Mouse (Mus musculus): Measurements from ENCODE around the gene Map7.
A peak's percentile ranks its signal among the peaks of the same experiment; 100 is the strongest.

The Map7 gene

DNA sequence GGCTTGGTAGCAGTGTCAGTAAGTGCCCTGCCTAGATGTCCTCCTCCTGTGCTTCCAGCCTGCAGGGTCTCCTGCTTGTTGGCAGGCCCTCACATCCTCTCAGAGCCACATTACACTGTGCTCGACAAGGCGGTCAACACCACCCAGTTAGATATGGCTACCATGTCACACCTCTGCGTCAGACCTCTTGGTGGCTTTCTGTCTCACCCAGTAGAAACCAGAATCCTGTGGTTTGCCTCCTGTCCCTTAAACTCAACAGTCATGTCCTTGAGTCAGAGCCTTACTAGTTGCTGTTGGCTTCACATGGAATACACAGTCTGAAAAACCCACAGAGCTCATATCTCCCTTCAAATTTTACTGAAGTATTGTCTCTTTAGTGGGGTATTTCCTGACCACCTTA is 87.4 kb downstream of the Map7 start:
- DNase-seq, result no peak

DNA sequence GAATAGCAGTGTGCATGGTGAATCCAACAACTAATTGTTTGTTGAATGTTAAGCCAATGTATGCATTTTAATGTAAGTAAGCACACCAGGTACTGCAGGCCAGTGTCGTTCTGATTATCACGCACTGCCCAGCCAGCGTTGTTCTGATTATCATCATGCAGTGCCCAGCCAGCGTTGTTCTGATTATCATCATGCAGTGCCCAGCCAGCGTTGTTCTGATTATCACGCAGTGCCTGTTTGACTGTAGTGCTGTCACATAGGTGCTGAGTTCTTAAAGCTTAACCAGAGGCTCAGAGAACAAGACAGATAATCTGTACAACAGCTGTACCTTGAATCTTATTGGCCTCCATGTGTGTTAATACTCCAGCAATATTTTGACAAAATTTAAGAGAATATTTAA is 88.0 kb downstream of the Map7 start:
- no peak for DNase-seq

DNA sequence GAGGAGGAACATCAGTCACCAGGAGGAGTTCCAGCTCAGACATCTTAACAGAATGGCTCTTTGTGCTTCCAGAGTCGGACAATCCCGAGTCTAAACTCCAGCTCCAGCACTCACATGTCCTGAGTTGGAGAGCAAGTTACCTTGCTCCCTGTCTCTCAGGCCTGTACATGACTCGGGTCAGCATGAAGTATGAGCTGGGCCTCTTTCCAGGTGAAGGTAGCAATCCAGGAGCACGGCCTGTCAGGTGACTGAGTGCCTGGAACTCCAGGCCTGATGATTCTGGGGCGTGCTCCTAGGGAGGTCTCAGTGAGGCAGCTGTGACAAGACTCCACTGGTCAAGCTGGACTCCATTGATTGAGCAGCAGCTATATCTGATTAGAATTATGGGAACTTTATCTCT is 90.0 kb downstream of the Map7 start:
- DNase-seq, result no peak

DNA sequence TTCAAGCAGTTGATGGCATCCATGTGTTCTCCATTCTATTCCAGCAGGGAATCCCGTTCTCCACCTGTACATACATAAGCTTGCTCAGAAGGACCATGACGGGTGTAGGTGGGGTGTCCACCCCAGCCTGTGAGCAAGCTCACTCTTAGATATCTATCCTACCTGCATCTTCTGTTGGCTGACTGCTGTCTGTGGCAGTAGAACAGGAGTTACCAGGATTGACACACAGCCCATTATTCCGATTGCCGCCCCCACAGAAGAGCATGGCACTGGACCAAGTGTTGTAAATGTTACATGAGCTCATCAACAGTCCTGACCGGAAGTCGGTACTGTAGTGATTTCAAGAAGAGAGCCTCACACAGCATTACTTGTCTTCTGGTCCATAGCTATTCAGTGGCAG is 92.6 kb downstream of the Map7 start:
- peak; percentile 27 for DNase-seq

DNA sequence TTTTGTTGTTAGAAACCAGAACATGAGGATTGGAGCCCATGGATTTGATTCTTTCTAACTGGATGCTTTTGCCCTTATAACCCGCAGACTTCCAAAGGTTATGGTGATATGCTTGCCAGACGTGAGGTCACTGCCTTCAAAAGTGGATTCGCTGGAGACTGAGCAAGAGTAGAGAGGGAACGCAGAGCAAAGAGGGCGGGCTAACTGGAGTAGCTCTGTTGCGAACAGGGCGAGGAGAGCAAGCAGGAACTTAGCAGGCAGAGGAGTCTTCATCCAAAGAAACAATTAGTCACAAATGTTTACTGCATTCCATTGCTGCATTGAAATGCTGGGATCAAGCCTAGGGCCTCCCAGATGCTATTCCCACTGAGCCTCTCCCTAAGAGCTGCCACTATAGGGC is 95.0 kb downstream of the Map7 start:
- no peak for DNase-seq

DNA sequence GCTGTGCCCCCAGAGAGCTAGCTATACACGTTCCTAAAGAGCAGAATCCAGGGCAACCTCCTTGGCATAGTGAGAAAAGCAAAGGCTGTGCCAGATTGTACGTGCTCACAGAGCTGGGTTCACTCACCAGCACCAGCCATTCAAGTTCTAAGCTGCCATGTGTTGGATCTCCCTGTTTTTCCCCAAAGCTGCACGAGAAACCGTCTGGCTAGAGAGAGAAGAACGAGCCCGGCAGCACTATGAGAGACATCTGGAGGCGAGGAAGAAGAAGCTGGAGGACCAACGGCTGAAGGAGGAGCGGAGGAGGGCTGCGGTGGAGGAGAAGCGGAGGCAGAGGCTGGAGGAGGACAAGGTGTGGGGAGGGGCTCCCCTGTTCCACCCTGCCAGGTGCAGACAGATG is 96.8 kb downstream of the Map7 start:
- DNase-seq, result no peak

DNA sequence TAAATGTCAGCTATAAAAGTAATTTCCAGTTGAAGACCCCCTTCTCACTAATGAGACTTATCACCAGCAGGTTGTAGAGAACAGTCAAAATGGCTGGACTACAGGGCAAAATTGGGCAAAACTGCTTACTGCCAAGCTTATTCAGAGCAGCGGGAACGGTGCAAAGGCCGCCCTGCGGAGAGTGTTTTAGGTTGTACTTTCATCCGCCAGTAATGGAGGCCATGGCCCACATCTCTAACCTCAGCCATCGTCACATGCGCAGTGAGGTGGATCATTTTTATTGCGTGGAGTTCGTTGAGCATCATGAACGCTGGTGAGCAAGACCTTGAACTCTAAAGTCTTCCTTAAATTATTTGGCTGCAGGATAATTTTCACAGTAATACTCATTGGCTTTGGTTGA is 100.8 kb downstream of the Map7 start:
- no peak for DNase-seq

DNA sequence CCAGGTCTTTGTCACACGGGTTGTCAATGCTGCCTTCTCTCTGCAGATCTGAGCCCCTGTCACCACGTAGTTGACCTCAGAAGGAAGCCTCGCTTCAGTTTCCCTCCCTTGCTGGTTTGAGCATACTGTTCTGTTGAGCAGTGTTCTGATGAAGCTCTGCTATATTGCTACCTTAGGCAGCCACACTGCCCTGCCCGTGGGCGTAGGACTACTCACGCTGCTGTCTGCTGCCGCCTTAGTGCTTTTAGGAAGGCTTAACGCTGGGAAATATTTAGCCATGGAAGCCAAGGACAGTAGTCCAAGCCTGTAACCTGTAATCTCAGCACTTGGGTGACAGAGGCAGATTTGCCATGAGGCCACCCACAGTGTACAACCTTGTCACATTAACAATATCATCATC is 107.3 kb downstream of the Map7 start:
- no peak for DNase-seq

DNA sequence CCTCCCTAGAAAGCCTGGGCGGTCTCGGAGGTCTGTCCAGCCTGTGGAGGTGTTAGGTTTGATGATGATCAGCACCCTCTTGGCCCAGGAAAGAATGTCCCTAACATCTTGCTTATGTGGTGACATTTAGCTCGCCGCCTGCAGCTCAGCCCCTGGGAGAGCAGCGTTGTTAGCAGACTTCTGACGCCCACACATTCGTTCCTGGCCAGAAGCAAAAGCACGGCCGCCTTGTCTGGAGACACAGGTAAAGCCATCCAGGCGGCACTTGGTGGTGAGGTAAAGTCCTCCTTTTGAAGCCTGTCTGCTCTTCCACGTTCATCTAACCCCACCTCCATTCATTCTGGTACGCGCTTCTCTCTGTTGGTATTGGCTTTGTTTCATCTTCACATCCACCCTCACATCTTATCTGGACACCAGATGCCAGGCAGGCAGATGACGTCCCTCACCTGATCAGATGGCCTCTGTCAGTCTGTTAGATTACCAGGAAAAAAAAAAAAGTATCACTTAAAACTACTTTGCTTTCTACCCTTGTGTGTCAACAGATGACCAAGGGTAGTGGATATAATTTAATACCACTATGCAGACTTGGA is 108.9 kb downstream of the Map7 start:
- DNase-seq, result no peak

DNA sequence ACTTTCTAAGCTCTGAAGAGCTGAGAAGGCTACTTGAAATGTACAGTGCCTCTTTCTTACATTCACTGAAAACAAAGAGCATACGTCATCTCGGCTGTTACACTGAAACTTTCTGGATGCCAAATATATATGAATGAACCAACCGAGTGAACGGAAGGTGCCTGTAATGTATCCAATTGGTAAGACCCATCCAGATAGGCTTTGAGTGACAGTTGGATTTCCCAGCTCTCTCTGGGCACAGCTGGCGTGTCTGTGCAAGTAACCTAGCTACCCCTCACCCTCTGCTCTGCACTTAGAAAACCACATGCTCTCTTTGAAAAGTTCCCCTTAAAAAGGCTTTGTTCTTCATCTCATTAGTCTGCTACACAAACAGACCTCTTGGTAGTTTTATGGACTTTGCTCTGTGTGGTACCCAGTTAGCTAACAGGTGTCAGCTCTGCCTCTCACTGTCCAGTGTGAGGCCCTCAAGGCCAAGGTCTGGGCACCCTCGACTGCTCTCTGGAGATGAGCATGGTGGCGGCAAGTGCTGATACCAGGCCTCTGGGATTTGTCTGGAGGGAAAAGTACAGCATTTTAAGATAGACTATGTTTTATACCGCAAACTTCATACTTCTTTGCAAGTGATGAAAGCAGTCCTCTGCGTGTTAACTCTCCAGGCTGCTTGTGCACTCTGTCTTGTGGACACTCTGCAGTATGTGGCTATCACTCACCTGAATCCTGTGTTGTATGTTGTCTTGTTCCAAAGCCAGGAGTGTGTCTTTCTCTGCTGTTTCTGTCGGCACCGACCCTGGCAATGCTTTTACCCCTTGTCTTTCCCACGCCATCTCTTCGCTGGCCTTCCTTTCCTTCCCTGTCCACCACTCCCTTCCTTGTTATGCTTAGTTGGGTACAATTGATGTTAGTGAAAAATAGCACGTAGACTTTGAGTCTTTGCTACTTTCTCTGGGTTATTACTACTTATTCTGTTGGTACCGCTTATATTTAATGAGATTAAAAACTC is 109.8 kb downstream of the Map7 start:
- DNase-seq, result no peak

DNA sequence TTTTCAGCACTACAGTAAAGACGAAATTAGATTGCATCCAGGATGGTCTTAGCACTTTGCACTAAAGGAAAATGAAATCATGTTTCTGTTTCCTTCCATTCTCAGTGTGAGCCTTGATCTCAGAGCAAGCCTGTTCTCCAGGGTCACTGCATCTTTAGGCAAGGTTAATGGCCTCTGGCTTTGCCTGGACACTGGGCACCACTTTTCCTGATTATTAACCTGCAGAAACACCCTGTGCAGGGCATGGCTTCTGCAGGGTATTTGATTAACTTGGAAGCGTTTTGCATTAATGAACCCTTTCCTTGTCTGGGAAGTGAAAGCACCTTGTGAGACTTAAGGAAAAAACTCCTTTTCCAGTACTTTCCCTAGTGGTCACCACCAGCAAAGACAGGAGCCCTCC is 111.2 kb downstream of the Map7 start:
- no peak for DNase-seq

DNA sequence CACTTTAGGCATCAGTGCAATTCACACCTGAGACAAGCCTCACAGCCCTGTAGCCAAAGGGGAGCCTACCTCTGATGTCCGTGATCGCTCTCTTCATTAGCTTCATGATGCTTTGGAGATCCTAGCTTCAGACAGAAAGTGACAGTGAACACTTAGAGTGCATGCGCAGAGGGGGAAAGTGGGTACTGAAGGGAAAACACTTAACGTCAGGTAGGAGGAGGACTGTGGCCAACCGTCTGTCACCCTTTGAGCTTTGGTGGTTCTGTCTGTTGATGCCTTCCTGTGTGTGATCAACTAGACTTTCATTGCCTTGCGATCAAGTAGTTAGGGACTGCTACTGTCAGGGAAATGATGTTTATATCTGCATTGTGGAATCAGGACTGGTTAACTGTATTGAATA is 114.6 kb downstream of the Map7 start:
- no peak for DNase-seq

DNA sequence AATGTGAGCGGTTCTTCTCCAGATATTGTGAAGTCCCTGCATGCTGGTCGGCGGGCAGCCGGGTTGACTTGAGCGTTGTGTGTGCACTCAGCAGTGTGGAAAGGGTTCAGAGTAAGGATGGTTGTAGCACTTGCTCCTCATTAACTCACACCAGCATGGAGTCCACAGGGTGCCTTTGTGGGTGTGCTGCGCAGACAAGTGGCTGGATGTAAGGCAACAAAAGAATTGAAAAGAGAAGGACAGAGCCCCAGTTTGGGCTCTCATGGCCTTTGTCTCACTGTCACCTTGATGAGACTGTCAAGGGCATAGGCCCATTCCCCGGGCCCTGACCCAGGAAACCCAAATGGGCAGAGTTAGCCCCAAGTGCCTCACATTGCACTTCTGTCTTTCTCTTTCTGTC is 116.2 kb downstream of the Map7 start:
- no peak for DNase-seq

DNA sequence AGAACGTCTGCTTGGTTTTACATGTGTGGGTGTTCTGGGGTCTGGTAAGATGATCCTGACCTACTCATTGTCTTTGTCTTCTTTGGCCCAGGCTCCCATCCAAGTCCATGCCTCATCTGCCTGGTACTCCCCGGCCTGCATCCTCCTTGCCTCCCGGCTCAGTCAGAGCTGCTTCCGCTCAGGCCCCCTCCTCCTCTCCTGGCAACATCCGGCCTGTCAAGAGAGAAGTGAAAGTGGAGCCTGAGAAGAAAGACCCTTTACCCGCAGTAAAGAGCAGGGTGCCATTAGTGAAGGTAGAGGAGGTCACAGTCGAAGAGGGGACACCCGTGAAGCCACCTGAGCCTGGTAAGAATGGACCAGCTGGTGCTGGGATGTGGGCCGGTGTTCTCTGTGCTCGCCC is 118.8 kb downstream of the Map7 start:
- DNase-seq, result no peak

DNA sequence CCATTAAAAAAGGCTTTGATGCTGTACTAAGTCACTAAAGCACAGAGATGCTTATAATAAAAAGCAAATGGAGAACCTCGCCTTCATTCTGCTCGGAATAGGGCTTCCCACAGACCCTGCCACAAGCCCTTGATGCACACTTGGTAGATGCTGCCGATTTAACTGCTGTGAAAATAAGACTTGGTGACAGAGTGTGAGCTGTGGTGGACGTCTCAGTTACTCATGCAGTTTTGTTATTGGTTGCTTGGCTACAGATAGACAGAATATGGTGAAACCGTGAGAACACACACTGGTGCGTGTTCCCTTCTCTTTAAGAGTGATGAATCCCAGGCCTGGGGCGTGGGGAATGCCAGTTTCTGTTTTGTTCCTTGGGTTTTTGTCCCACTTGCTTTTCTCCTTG is 120.7 kb downstream of the Map7 start:
- DNase-seq, result no peak

DNA sequence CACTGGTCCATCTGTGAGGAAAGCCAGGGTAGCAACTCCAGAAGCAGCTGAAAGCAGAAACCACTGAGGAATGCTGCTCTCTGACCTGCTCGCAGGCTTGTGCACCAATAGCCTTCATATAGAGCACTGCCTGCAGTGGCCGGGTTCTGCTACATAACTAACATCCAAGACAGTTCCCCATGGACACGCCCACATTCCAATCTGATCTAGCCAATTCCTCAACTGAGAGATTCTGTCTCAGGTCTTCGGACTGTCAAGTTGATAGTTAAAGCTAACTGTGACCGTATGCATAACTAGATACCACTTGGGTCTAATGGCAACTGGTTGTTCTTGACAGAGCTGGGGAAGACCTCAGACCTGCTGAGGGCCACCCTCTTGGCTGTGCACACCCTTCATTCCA is 124.1 kb downstream of the Map7 start:
- DNase-seq, result no peak

DNA sequence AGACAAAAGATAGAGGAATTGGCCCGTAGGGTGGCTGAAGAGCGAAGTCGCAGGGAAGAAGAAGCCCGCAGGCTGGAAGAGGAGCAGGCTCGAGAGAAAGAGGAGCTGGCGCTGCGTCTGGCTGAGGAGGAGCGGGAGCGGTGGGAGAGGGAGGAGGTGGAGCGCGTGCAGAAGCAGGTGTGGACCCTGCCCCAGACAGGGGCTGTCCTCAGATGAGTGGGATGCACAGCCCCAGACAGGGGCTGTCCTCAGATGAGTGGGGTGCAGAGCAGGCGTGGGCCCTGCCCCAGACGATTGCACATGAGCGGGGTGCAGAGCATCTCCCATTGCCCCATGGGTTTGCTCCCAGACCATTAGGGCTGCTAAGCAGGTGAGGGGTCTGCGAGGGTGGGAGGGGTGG is 125.0 kb downstream of the Map7 start:
- no peak for DNase-seq

DNA sequence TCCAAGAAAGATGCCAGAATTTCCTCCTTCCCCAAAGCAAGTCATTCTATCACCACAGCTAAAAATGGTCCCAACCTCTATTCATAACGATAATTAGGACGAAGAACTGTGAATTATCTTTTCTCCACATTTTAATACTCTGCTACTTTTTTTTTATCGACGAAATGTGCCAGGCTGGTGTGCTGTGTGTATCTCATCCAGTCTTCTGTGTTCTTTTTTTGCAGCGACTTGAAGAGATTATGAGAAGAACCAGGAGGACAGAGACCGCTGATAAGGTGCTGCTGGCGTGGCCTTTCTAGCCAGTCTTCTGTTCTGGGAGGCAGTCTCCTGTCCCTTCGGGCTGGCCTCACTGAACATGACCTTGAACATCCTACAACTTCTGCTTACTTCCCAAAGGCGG is 125.8 kb downstream of the Map7 start:
- DNase-seq, result no peak

DNA sequence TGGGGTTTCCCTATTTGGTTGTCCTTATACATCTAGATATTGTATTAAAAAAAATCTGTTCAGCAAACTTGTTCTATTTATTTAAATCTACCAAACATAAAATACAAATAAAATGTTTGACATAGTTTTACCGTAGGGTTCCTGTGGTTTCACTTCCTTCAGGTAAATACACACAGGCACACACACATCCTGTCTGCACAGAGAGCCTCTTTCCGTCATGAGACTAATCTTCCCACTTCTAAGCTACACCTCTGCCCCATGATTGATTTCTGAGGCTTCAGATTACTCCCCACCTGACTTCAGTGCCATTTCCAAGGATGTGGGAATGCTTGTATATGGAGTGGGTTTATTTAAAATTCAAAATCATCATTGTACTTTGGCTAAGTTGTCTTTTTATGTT is 133.2 kb downstream of the Map7 start:
- DNase-seq, result no peak

DNA sequence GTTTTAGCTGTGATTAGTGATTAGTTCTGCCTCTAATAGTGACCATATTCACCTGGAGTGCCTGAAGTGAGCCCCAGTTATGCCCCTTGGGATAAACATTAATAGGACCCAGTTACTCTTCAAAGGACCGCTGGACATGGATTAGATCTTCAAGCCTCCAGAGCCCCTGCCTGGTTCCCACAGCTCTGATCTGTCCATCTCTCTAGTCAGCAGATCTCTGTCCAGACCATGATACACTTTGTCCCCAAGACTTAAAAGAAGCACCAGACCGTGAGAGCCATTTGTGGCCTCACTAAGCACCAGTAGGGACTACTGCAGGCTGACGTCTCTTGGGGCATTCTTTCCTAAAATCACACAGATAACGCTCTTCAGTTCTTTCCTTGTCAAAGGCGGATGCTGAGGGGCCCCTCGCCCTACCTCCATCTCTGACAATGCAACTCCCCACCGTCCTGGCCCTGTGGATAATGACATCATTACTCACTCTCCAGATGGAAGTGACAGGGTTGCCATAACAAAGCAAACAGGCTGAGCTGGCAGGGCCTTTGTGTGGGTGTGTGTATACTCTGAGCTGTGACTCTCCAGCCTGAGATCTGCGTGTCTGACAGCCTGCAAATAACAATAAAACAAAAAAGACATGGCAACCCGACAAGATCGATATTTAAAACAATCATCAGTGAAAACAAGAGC is 137.2 kb downstream of the Map7 start:
- peak; percentile 16 for DNase-seq

DNA sequence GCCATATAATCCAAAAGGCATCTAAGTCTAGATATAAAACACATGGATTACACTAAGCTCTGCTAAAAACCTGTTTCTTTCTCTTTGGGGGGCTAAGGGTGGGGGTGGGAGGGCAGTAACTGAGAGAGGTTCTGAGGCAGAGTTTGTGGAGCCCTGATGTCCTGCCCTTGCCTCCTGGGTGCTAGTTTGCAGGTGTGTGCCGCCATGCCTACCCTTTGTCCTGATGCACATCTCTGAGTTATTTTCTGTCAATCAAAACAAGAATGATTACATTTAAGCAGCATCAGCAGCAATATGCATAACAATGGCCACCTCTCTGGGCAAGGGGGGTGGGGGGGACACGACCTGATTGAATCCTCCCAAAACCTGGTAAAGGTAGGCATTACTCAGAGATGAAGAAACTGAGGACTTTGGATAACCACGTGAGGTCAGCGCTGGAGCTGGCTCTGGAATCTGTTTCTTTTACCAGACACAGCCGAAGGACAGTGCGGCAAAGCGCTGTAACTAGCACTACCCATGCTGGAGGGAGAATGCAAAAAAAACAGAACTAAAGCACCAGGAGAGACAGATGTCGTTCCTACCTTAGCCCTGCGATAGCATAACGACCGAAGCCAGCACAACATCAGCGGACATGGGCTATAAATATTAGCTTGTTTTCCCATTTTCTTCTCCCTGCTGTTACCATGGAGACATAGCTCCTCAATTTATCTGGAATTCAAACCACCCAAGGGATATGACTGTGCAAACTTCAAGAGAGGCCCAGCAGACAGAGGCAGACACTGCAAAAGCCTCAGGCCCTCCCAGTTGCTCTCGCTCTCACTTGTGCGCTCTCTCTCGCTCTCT is 137.9 kb downstream of the Map7 start:
- no peak for DNase-seq

DNA sequence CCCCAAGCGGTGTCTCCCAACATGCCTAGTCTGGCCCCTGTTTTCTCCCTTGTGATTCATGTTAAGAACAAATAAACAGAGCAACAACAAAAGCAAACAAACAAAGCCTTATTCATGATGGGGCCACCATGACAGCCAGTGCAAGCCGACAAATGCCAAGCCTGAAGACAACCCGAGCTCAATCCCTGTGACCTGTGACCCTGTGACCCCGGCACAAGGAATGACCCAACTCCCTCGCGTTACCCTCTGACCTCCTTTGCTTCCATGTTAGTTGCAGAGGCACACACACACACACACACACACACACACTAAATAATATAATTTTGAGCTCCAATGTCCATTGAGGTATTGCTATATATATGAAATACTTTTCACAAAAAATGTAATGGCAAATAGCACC is 139.1 kb downstream of the Map7 start:
- no peak for DNase-seq

DNA sequence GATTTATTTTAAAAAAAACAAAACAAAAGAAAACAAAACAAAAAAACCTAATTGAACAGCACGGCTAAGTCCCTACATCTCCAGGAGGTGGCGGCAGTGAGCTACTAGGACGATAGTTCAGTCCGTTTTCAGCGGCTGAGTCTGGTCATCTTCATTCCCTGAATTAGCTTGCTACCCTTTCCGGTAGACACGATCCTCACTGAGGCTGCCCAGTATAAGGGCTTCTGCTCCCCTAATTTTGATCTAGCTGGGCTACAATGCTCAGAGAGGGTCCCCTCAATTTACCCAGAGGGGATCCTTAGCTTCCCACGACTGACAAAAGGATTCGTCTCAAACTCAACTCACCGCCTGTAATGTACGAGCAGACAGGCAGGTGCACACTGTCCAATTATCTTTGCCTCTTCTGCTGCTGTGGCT is 142.2 kb downstream of the Map7 start:
- DNase-seq, result peak; percentile 74
